ENCODE assay signal across 9 mouse cellular contexts in the genomic region with DNA sequence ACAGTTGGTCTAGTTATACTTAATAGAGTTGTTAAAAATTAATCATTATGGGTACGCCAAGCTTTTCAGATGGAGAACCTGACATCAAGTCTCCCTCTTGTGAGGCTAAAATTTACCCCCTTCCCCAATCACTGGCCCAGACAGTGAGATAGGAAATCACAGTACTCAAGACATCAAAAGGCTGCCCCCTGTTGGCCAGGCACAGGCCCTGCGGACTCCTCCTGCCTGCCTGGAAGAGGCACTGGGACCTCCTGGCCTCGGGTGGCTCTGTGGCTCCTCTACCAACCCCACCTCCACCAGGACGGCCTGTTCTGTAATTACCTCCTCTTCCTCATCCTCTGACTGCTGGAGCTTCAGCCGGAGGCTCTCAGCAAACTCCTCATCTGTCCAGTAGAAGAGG. TPM values are rescaled to one million over a fixed set of nuclear protein-coding genes. Genes with fewer than 3 reads are reported as not detected.
DNase-seq lines count a peak whose midpoint lies in the region; ATAC-seq and TF ChIP-seq lines count a peak whose summit lies in the region.
"Had no signal": no experiment of that assay in that cellular context is flagged by ENCODE, and none has a peak within 500 bp of the region (broad histone marks: within the 10 kb centered on the region; RNA-seq: fewer than 3 reads in every experiment).

No protein-coding gene starts in this region.

- peak; percentile 57 to 59 for TF ChIP-seq CTCF in CH12.LX (conservative IDR thresholded peaks at IDR 0.05 in 1 of 2, IDR thresholded peaks at IDR 0.05 in 1 of 2; ENCODE audit: low read depth in 2 of 2, low read length in 2 of 2)

- H3K9me3 ChIP-seq in kidney, embryonic 15.5 days (replicated peaks) = no peaks in the 10 kb centered on the region
- H3K9me3 ChIP-seq in CH12.LX (replicated peaks; ENCODE audit: low read length) = no peaks in the 10 kb centered on the region
- no peaks in the 10 kb centered on the region for H3K9me3 ChIP-seq in hindbrain, embryonic 11.5 days (ENCODE audit: control insufficient read depth, low read length)
- no peaks in the 10 kb centered on the region for H3K9me3 ChIP-seq in embryonic facial prominence, embryonic 10.5 days
- H3K9me3 ChIP-seq: embryonic facial prominence, embryonic 13.5 days had no signal

- no peak overlapping the region for H3K27ac ChIP-seq in kidney, embryonic 15.5 days
- H3K27ac ChIP-seq in CH12.LX (ENCODE audit: insufficient read depth, low read depth) = no peak overlapping the region
- no peak overlapping the region for H3K27ac ChIP-seq in hindbrain, embryonic 11.5 days (ENCODE audit: low read depth, low read length)
- no peak overlapping the region for H3K27ac ChIP-seq in embryonic facial prominence, embryonic 10.5 days (replicated peaks)

- H3K27me3 ChIP-seq in kidney, embryonic 15.5 days = no peaks in the 10 kb centered on the region
- H3K27me3 ChIP-seq in CH12.LX (replicated peaks) = no peaks in the 10 kb centered on the region
- H3K27me3 ChIP-seq in hindbrain, embryonic 11.5 days (ENCODE audit: control insufficient read depth, insufficient read depth, low read length) = no peaks in the 10 kb centered on the region
- no peaks in the 10 kb centered on the region for H3K27me3 ChIP-seq in embryonic facial prominence, embryonic 10.5 days (replicated peaks; ENCODE audit: low read depth, poor library complexity, severe bottlenecking)
- H3K27me3 ChIP-seq: embryonic facial prominence, embryonic 13.5 days had no signal

- H3K4me1 ChIP-seq in kidney, embryonic 15.5 days = peaks cover 4% of the 10 kb centered on the region
- peaks cover 7 to 19% of the 10 kb centered on the region in 2 experiments for H3K4me1 ChIP-seq in CH12.LX (ENCODE audit: control insufficient read depth in 1 of 2, insufficient read depth in 2 of 2)
- no peaks in the 10 kb centered on the region for H3K4me1 ChIP-seq in hindbrain, embryonic 11.5 days (replicated peaks; ENCODE audit: control insufficient read depth, insufficient read depth, low read length)
- H3K4me1 ChIP-seq in embryonic facial prominence, embryonic 10.5 days = peaks cover 22% of the 10 kb centered on the region

- WGBS in kidney, embryonic 15.5 days = 72% methylated on average over 5 of the region's 5 CpGs
- 84% methylated on average over 5 of the region's 5 CpGs for WGBS in hindbrain, embryonic 11.5 days
- WGBS in embryonic facial prominence, embryonic 10.5 days = 79% methylated on average over 5 of the region's 5 CpGs

- peak; percentile 15 for TF ChIP-seq RAD21 in CH12.LX (IDR thresholded peaks at IDR 0.05; ENCODE audit: low read depth, low read length)

- no peak overlapping the region for H3K4me2 ChIP-seq in kidney, embryonic 15.5 days
- no peak overlapping the region for H3K4me2 ChIP-seq in CH12.LX (ENCODE audit: insufficient read depth, low read depth, poor library complexity, severe bottlenecking)
- H3K4me2 ChIP-seq in hindbrain, embryonic 11.5 days (replicated peaks; ENCODE audit: low read depth, low read length) = no peak overlapping the region
- H3K4me2 ChIP-seq: embryonic facial prominence, embryonic 13.5 days had no signal

- TF ChIP-seq EP300 in CH12.LX (IDR thresholded peaks at IDR 0.05; ENCODE audit: low read length) = no peak

- no peak for TF ChIP-seq POLR2A in CH12.LX (IDR thresholded peaks at IDR 0.05; ENCODE audit: low read depth, low read length)

- H3K9ac ChIP-seq in kidney, embryonic 15.5 days = no peak overlapping the region
- no peak overlapping the region for H3K9ac ChIP-seq in CH12.LX (ENCODE audit: insufficient read depth, low read depth)
- H3K9ac ChIP-seq in hindbrain, embryonic 11.5 days (ENCODE audit: low read depth, low read length) = no peak overlapping the region
- H3K9ac ChIP-seq: embryonic facial prominence, embryonic 13.5 days had no signal

- in situ Hi-C loops in CH12.LX (cut with MboI; ENCODE audit: low pct_ligation_motif_present, low pct_unique_long_range_greater_than_20kb, low sequenced_read_pairs) = no loop called here

- H3K79me2 ChIP-seq in CH12.LX (replicated peaks; ENCODE audit: control insufficient read depth, extremely low read depth, insufficient read depth, poor library complexity, severe bottlenecking) = no peaks in the 10 kb centered on the region

- DNase-seq in kidney, adult 8-10 months = peak; percentile 22 to 41
- peak; percentile 33 for DNase-seq in CH12.LX (ENCODE audit: extremely low read depth)
- peak; percentile 34 for DNase-seq in adipocyte (ENCODE audit: low spot score)
- DNase-seq in lung, postnatal 10 days = peak; percentile 51
- no peak for DNase-seq in hindbrain, embryonic 11.5 days (ENCODE audit: low spot score)
- DNase-seq in embryonic facial prominence, embryonic 10.5 days (ENCODE audit: low spot score) = no peak
- DNase-seq in c-Kit-positive CD71-positive TER-119-positive erythroid progenitor cells, embryonic 14.5 days (ENCODE audit: low spot score) = no peak

- no peak for ATAC-seq in kidney, embryonic 15.5 days (replicated peaks; ENCODE audit: low FRiP score)
- ATAC-seq in hindbrain, embryonic 11.5 days (ENCODE audit: low FRiP score) = no peak

- dilution Hi-C loops in CH12.LX (cut with MboI; ENCODE audit: extremely low pct_ligation_motif_present, extremely low pct_unique_long_range_greater_than_20kb, low sequenced_read_pairs) = no loop called here

- no peak overlapping the region for H3K4me3 ChIP-seq in kidney, embryonic 15.5 days (replicated peaks)
- no peak overlapping the region for H3K4me3 ChIP-seq in CH12.LX (replicated peaks in 1 of 3; ENCODE audit: low read depth in 2 of 3, low read length in 2 of 3, poor library complexity in 1 of 3)
- no peak overlapping the region for H3K4me3 ChIP-seq in hindbrain, embryonic 11.5 days (ENCODE audit: low read depth, low read length)
- H3K4me3 ChIP-seq in embryonic facial prominence, embryonic 10.5 days = no peak overlapping the region
- H3K4me3 ChIP-seq: embryonic facial prominence, embryonic 13.5 days had no signal

- H3K36me3 ChIP-seq in kidney, embryonic 15.5 days = no peaks in the 10 kb centered on the region
- H3K36me3 ChIP-seq in CH12.LX (replicated peaks in 1 of 2; ENCODE audit: control insufficient read depth in 1 of 2, insufficient read depth in 1 of 2, low read length in 1 of 2) = peaks cover 3 to 37% of the 10 kb centered on the region in 2 experiments
- no peaks in the 10 kb centered on the region for H3K36me3 ChIP-seq in hindbrain, embryonic 11.5 days (ENCODE audit: control insufficient read depth, insufficient read depth, low read length)
- H3K36me3 ChIP-seq in embryonic facial prominence, embryonic 10.5 days (replicated peaks) = no peaks in the 10 kb centered on the region; the same call in 1 of the 2 replicates

TF ChIP-seq in CH12.LX, 34 proteins besides CTCF, POLR2A, EP300 and RAD21:
- TF ChIP-seq ZMIZ1 (IDR thresholded peaks at IDR 0.05; ENCODE audit: low read depth, low read length) (no peak), MAZ (IDR thresholded peaks at IDR 0.05; ENCODE audit: low read depth, low read length) (no peak), NELFE (IDR thresholded peaks at IDR 0.05; ENCODE audit: low read depth, low read length) (no peak), MXI1 (IDR thresholded peaks at IDR 0.05; ENCODE audit: low read depth, low read length) (no peak), ZNF384 (IDR thresholded peaks at IDR 0.05; ENCODE audit: low read depth, low read length) (no peak), SMC3 (IDR thresholded peaks at IDR 0.05; ENCODE audit: low read depth, low read length) (peak; percentile 15; the same call in 1 of the 2 replicates), ETS1 (conservative IDR thresholded peaks at IDR 0.05; ENCODE audit: low read depth, low read length) (no peak), POLR2AphosphoS2 (IDR thresholded peaks at IDR 0.05; ENCODE audit: low read depth, low read length) (no peak), ZC3H11A (IDR thresholded peaks at IDR 0.05; ENCODE audit: low read depth, low read length) (no peak)
TF ChIP-seq in CH12.LX: peak in this region for 1.

RNA-seq across cellular contexts. Expression of gene Hps1, which starts 2.0 kb away (rescaled TPM):
- 14.7 and 14.8 TPM in 2 replicates for polyA plus RNA-seq in kidney, embryonic 15.5 days (2015; fragmentation: Nextera tagmentation; extraction: Ambion mirVana)
- 21.8 and 29.7 TPM in 2 replicates for total RNA-seq in CH12.LX (2012; rRNA removed)
- 16.0 and 17.7 TPM in 2 replicates for total RNA-seq in CH12.LX (2014; rRNA removed)
- 21.4 and 22.6 TPM in 2 replicates for polyA plus RNA-seq in CH12.LX (2012; ENCODE audit: insufficient read length, low read depth)
- 9.7 and 10.6 TPM in 2 replicates for polyA plus RNA-seq in hindbrain, embryonic 11.5 days (2014; fragmentation: Nextera tagmentation; extraction: Ambion mirVana)
- polyA plus RNA-seq in embryonic facial prominence, embryonic 10.5 days (2016; fragmentation: Nextera tagmentation; extraction: Ambion mirVana) = 20.0 and 21.2 TPM in 2 replicates

RNA-seq across cellular contexts. Expression of gene Pyroxd2, which starts 25.2 kb away (rescaled TPM):
- 5.5 and 6.4 TPM in 2 replicates for polyA plus RNA-seq in kidney, embryonic 15.5 days (2015; fragmentation: Nextera tagmentation; extraction: Ambion mirVana)
- total RNA-seq in CH12.LX (2012; rRNA removed) (not detected in 2 replicates), CH12.LX (2014; rRNA removed) (0.18 TPM in 1 of 2 replicates, not detected in the other)
- polyA plus RNA-seq in CH12.LX (2012; ENCODE audit: insufficient read length, low read depth) = 0.10 TPM in 1 of 2 replicates, not detected in the other
- 0.67 and 0.88 TPM in 2 replicates for polyA plus RNA-seq in hindbrain, embryonic 11.5 days (2014; fragmentation: Nextera tagmentation; extraction: Ambion mirVana)
- polyA plus RNA-seq in embryonic facial prominence, embryonic 10.5 days (2016; fragmentation: Nextera tagmentation; extraction: Ambion mirVana) = 1.00 and 1.0 TPM in 2 replicates

Comparison
In these comparisons a context has a peak if more than half of its experiments do, and no peak if none do; other contexts are left out.
1. DNase-seq: peak in kidney, adult 8-10 months (2 of 2), CH12.LX (single experiment), adipocyte (single experiment) and lung, postnatal 10 days (single experiment); none in hindbrain, embryonic 11.5 days (single experiment), embryonic facial prominence, embryonic 10.5 days (single experiment) and c-Kit-positive CD71-positive TER-119-positive erythroid progenitor cells, embryonic 14.5 days (single experiment).